Mouse (Mus musculus) embryonic fibroblast, embryonic 13.5 days (primary cell): Measurements from ENCODE around the gene Kcng4. TPM values are rescaled to one million over a fixed set of nuclear protein-coding genes. Genes with fewer than 3 reads are reported as not detected.

Source experiments
- H3K27ac ChIP-seq: 2 replicates; pipeline ENCODE4 v1.5.1; 2012; ENCODE audit warnings: low read length, control low read depth, inconsistent platforms; ENCODE audit not compliant: insufficient read depth
- H3K4me1 ChIP-seq: 2 replicates; pipeline ENCODE4 v1.6.1; 2011; ENCODE audit warnings: low read length; ENCODE audit not compliant: control insufficient read depth, insufficient read depth
- H3K4me3 ChIP-seq: 2 replicates; pipeline ENCODE4 v1.5.1; 2011; ENCODE audit warnings: mild to moderate bottlenecking, control low read depth, low read length; ENCODE audit not compliant: insufficient read depth
- CTCF ChIP-seq: IDR thresholded peaks from 2 replicates; pipeline ENCODE4 v1.5.1; 2011; ENCODE audit warnings: mild to moderate bottlenecking, control low read depth, low read length, moderate library complexity, borderline replicate concordance; ENCODE audit not compliant: insufficient read depth
- POLR2A ChIP-seq: IDR thresholded peaks from 2 replicates; pipeline ENCODE4 v1.6.1; 2011; ENCODE audit warnings: low read depth, mild to moderate bottlenecking, control low read depth, low read length, moderate library complexity
- polyA plus RNA-seq: library from polyadenylated mRNA; stranded (reverse); fragments of >200 nt; gene quantifications from 2 replicates; pipeline ENCODE4 v1.2.4, GENCODE M21; 2011; ENCODE audit warnings: low read depth; ENCODE audit not compliant: missing spikeins, insufficient read length

Gene Kcng4
- polyA plus RNA-seq, 1 experiment = not detected

DNA sequence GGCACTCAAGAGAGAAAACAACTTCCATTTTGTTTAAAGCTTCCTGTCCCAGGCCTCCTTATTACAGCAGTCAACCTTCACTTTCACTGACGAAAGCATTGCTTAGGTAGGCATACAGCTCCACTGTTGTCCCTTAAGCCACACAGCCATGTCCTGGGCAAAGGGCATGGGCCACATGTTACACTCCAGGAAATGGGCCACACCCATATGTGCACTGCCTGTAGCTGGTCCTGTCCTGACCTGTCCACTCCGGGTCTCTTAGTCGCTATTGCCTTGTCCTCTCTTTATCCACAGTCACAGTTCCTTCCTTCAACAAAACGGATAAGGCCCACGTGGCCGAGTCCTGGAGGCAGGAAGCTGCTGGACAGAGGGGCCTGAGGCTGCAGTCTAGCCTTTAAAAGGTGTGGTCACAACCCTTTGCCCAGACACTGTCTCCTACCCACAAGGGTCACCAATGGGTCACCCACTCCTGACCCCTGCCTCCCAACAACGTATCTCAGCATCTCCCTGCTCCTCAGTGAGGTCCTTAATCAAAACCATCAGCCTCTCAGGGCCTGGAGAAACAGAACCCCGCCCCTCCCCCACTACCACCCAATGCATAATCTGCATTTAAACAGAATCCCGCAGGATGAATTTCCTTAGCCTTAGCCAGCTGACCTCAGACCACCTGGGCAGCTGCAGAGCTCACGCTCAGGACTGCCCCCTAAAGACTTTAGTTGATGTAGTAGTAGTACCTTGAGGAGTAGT, 7.7 kb downstream of the Kcng4 start:
- no peak for TF ChIP-seq CTCF
- no peak for TF ChIP-seq POLR2A
- Histone ChIP-seq H3K4me1 (no peaks in the 10 kb centered on the region), H3K27ac (no peak overlapping the region), H3K4me3 (no peak overlapping the region)

DNA sequence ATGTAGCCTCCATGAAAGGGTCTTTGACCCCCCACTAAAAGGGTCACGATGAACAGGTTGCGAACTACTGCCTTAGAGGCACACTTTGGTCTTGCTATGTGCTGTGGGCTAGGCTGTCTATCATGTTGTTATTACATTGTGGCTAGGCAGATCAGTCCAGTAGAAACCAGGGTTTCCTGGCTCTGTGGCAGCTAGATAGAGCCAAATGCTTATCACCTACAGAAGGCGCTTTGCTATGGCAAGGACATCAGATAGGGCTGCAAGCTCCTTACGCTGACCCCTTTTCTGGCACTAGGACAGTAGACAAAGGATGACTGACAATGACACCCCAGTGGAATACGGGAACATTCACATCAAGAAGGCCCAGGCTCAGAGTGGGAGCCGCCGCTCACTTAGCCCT, 8.3 kb downstream of the Kcng4 start:
- Histone ChIP-seq H3K4me3 (no peak overlapping the region), H3K4me1 (no peaks in the 10 kb centered on the region), H3K27ac (no peak overlapping the region)
- TF ChIP-seq POLR2A = no peak
- no peak for TF ChIP-seq CTCF

DNA sequence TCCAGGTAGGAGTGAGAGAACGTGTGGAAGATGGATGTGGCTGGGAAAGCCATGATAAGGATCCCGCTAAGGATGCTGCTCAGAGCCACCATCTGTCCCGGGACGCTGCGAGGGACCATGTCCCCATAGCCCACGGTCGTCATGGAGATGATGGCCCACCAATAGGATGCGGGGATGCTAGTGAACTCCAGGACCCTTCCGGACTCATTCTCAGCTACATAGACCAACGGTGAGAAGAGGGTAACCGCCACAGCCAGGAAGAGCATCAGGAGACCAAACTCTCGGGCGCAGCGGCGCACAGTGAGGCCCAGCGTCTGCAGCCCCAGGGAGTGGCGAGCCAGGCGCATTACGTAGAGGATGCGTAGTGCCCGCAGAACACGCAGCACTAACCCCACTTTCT, 9.7 kb downstream of the Kcng4 start:
- Histone ChIP-seq H3K4me3 (no peak overlapping the region), H3K27ac (no peak overlapping the region), H3K4me1 (no peaks in the 10 kb centered on the region)
- no peak for TF ChIP-seq POLR2A
- no peak for TF ChIP-seq CTCF

DNA sequence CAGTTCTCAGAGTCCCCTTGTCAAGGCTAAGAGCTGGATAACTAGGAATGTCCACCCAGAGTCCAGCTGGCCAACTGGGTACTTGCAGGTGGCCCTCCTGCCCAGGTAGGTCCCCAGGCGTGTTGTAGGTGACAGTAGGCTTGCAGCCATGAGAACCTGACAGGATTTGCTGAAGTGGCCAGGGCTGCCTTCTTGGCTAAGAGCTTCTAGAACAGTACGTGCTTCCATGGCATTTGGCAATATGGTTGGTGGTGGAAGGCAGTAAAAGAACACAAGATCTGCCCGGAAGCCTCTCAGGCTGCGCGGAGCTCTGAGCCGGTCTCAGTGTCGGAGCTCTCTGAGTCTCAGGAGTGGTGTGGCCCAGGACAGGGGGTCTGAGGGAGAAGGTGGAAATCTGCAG, 10.6 kb downstream of the Kcng4 start:
- H3K4me1 ChIP-seq = no peaks in the 10 kb centered on the region
- no peak overlapping the region for H3K4me3 ChIP-seq
- no peak overlapping the region for H3K27ac ChIP-seq
- TF ChIP-seq CTCF (no peak), POLR2A (no peak)

DNA sequence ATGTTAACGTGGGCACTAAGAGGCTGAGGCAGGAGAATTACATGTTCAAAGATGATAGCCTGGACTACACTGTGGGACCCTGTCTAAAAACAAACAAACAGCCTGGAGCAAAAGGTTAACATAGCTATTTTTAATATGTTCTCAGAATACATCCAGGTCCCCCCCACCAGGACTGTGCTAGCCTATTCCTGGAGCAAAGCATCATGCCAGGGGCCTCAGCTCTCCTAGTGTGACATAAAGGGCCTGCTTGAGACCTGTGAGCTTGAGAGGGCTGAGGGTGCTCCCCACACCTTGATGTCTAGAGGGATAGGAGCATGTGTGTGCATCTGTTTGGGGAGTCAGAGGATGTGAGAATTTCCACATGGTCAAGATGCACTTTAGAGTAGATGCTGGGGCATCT, 11.7 kb downstream of the Kcng4 start:
- H3K4me3 ChIP-seq = no peak overlapping the region
- H3K4me1 ChIP-seq = no peaks in the 10 kb centered on the region
- TF ChIP-seq CTCF (no peak), POLR2A (no peak)
- no peak overlapping the region for H3K27ac ChIP-seq

DNA sequence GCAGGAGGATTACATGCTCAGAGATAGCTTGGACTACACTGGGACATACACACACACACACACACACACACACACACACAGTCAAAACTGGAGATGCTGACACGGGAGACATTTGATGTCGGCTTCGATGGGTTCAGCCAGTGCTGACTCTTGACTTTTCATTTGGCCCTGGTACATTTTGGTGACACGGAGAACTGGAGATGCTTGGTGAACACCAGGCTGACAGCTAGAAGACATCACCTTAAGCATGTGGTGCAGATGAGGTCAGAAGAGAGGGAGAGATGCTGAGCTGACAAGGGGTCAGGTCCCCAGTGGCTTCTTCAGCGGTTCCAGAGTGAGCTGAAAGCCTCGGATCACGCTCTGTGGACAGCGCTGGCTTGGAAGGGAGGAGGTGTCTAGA, 12.4 kb downstream of the Kcng4 start:
- Histone ChIP-seq H3K4me1 (no peaks in the 10 kb centered on the region), H3K4me3 (no peak overlapping the region), H3K27ac (no peak overlapping the region)
- no peak for TF ChIP-seq POLR2A
- TF ChIP-seq CTCF = no peak

DNA sequence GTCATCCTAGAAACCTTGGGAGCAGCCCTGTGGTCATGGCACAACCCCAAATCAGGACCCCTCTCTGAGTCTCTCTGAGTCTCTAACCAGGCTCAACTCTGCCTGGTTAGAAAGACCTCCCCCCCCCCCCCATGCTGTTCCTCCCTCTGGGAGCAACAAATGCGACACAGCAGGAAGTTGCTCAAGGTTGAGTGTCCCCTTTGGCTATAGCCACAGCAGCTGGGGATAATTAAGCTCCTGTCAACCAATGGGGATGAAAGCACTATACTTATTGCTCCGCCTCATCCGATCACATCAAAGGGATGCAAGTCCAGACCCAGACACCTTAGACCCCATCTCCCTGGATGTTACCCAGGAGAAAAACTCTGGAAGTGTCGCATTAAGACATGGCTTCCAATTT, 12.9 kb downstream of the Kcng4 start:
- TF ChIP-seq CTCF (no peak), POLR2A (no peak)
- Histone ChIP-seq H3K4me1 (no peaks in the 10 kb centered on the region), H3K4me3 (no peak overlapping the region), H3K27ac (no peak overlapping the region)

DNA sequence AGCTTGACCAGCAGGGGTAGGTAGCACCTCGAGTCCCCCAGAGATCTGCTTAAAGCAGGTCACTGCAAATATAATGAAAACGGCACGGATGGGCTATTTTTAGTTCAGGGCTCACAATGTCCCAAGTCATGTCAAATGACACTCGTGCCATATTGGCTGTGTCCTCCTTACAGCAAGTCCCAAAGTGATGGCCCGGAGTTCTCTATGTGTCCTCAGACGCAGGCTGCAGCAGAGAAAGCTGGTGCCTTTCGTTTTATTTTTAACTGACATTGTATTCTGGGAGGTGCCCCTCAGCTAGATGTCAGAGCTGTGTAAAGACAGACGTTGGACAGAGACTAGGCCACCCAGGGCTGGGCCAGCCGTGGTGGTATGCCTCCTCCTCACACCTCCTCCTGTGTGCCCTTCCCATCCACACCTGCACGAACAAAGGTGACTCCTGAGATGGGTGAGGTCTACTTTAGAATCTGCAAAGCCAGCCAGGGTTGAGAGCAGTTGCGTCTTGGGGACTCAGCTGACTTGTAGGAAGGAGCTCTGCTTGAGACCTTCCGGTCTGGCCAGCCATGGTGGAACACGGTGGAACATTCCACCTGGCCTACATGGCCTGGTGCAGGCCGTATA, 14.5 kb downstream of the Kcng4 start:
- Histone ChIP-seq H3K4me1 (no peaks in the 10 kb centered on the region), H3K4me3 (no peak overlapping the region), H3K27ac (no peak overlapping the region)
- TF ChIP-seq CTCF (no peak), POLR2A (no peak)

DNA sequence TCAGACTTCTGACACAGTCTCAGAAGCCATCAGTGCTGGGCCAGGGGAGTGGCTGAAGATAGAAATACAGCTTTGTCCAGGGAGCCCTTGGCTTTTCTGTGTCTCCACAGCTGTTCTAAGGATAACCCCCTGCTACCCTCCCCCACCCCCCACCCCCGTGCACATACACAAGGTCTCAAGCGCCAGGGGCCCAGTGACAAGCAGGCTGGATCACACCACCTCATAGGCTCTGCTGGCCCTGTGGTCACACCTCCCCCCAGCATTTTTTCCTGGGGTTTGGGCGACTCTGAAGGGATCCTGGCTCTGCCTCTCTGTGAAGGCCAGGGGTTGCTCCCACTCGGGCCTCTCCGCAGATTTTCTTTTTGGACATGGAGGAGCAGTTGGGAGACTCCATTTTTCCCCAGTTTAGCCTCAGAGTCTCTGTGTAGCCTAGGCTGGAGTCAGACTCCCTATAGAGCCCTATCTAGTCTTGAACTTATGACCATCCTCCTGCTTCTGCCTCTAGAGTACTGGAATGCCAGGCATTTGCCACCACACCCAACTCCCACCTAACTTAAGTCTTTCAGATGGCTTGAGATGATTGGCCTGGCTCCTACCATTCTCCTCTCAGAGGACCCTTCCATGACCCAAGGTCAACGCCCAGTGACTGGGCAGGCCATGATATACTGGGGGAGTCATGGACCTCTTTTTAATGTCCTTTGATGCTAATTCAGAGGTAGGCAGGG, 15.2 kb downstream of the Kcng4 start:
- no peak overlapping the region for H3K27ac ChIP-seq
- H3K4me3 ChIP-seq = no peak overlapping the region
- TF ChIP-seq CTCF (no peak), POLR2A (no peak)
- no peaks in the 10 kb centered on the region for H3K4me1 ChIP-seq

DNA sequence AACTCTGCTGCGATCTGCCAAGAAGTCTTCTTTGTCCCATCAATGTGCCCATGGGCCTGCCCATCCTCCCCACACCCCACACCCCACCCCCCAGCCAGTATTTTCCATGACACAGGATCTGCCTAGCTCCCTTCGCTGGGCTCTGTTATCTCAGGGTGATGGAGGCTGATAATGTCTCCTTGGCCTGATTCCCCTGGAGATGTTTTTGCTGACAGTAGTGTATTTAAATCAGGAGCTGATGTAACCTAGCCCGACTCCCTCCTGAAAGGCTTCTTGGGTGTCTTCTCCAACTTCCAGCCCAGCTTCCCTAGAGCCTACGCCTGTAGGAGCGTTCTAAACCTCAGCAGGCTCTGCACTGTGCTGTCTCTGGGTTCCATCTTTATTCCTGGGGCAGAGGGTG, 16.6 kb downstream of the Kcng4 start:
- H3K27ac ChIP-seq = no peak overlapping the region
- no peaks in the 10 kb centered on the region for H3K4me1 ChIP-seq
- no peak for TF ChIP-seq POLR2A
- TF ChIP-seq CTCF = no peak
- no peak overlapping the region for H3K4me3 ChIP-seq
